Mouse (Mus musculus) embryonic facial prominence, embryonic 12.5 days (tissue): Measurements from ENCODE around the gene Pex16. TPM values are rescaled to one million over a fixed set of nuclear protein-coding genes. Genes with fewer than 3 reads are reported as not detected.

Source experiments
- ATAC-seq: fragments of 200-750 bp; cut with Nextera tagmentation; 2 replicates; pipeline ENCODE4 v1.8.0; 2017; ENCODE audit not compliant: insufficient number of reproducible peaks, insufficient read depth, low FRiP score, low TSS enrichment
- H3K27ac ChIP-seq: fragments of 300-500 bp; sonication (generic); 2 replicates; pipeline ENCODE4 v1.5.1; 2016; ENCODE audit warnings: mild to moderate bottlenecking
- H3K27me3 ChIP-seq: fragments of 300-500 bp; sonication (generic); 2 replicates; pipeline ENCODE4 v1.6.1; 2016; ENCODE audit warnings: mild to moderate bottlenecking, moderate library complexity
- H3K36me3 ChIP-seq: fragments of 300-500 bp; sonication (generic); 2 replicates; pipeline ENCODE4 v1.6.1; 2016; ENCODE audit warnings: mild to moderate bottlenecking
- H3K4me1 ChIP-seq: fragments of 300-500 bp; sonication (generic); 2 replicates; pipeline ENCODE4 v1.6.1; 2016
- H3K4me2 ChIP-seq: fragments of 300-500 bp; sonication (generic); replicated peaks from 2 replicates; pipeline ENCODE4 v1.6.1; 2016; ENCODE audit warnings: mild to moderate bottlenecking, moderate library complexity
- H3K4me3 ChIP-seq: fragments of 300-500 bp; sonication (generic); 2 replicates; pipeline ENCODE4 v1.5.1; 2016; ENCODE audit warnings: mild to moderate bottlenecking
- H3K9ac ChIP-seq: fragments of 300-500 bp; sonication (generic); 2 replicates; pipeline ENCODE4 v1.6.1; 2016; ENCODE audit warnings: mild to moderate bottlenecking, moderate library complexity
- H3K9me3 ChIP-seq: fragments of 300-500 bp; sonication (generic); 2 replicates; pipeline ENCODE4 v1.6.1; 2016; ENCODE audit warnings: mild to moderate bottlenecking, moderate library complexity
- WGBS: fragments of 180-500 bp; shearing (Covaris S2); methylation state at CpG from one replicate; pipeline ENCODE4 v1.1.7; 2016; 5-methylcytosine and 5-hydroxymethylcytosine counted together
- polyA plus RNA-seq: library from polyadenylated mRNA; unstranded; fragments of >200 nt; fragmentation: Nextera tagmentation; extraction: Ambion mirVana; gene quantifications from 2 replicates; pipeline ENCODE4 v1.2.1, GENCODE M21; 2016

Gene Pex16
- polyA plus RNA-seq, 1 experiment from 2014 or later = 18.4 TPM

DNA sequence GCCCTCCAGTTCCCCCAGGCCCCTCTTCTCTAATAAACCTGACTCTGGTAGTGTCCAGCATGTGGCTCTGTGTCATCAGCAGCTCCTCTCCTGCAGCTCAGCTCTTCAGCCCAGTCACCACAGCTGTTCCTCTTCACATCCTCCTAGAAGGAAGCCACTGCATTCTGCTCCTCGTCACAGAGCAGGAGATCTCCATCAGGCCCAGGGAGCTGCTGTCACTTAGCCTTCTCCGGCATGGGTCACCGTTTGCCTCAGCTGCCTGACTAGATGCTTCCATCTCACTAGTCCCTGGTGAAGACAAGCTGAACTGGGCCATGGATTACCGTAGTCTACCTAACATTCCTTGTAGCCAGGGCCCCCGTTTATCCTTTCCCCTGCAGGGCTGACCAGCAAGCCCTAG lies 6.7 kb downstream of the Pex16 start:
- no peak for ATAC-seq
- 79% methylated on average over 5 of the region's 5 CpGs for WGBS
- no peak overlapping the region for H3K9ac ChIP-seq
- peaks cover 83% of the 10 kb centered on the region for H3K36me3 ChIP-seq
- no peaks in the 10 kb centered on the region for H3K9me3 ChIP-seq
- H3K27me3 ChIP-seq = no peaks in the 10 kb centered on the region
- no peak overlapping the region for H3K4me3 ChIP-seq
- H3K4me1 ChIP-seq = peaks cover 4% of the 10 kb centered on the region
- no peak overlapping the region for H3K27ac ChIP-seq
- H3K4me2 ChIP-seq = no peak overlapping the region

DNA sequence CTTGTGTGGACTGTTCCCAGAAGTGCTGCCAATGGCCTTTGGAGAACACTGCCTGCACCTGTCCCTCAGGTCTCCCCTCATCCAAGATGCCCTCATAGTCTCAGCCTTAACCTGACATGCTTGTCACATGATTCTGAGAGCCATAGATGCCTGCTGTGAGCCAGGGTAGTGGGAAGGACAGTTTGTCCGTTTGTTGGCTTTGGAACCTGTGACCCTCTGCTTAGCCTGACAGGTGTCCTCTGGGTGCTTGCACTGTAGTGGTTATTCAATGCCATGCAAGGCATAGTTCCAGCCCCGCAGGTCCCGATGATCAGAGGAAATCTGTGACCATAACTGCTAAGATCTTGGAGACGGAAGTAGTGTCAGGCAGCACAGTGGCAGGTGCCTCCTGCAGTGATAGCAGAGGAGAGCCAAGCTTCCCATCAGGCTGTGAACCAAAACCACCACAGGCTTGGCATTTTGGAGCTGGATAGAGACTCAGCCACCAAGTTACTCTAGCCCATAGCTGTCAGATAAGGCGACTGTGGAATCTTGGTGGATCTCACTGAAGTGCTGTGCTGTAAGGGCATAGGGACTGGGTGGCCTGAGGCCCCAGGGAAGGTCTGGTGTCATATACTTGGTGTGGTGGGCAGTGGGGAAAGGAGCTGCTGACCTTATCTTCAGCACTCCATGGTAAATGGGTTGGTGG lies 7.6 kb downstream of the Pex16 start, which contains the start of gene 1700029I15Rik:
Gene 1700029I15Rik, plus strand, starts transcription at position 638 of the 688 bp plus-strand sequence.
- Histone ChIP-seq H3K27me3 (no peaks in the 10 kb centered on the region), H3K9ac (no peak within 1 kb of the TSS), H3K9me3 (no peaks in the 10 kb centered on the region), H3K4me3 (no peak within 1 kb of the TSS), H3K4me2 (no peak within 1 kb of the TSS), H3K36me3 (peaks cover 92% of the 10 kb centered on the region), H3K4me1 (no peaks in the 10 kb centered on the region), H3K27ac (no peak within 1 kb of the TSS)
- 83% methylated on average over 5 of the region's 5 CpGs for WGBS
- no peak for ATAC-seq

DNA sequence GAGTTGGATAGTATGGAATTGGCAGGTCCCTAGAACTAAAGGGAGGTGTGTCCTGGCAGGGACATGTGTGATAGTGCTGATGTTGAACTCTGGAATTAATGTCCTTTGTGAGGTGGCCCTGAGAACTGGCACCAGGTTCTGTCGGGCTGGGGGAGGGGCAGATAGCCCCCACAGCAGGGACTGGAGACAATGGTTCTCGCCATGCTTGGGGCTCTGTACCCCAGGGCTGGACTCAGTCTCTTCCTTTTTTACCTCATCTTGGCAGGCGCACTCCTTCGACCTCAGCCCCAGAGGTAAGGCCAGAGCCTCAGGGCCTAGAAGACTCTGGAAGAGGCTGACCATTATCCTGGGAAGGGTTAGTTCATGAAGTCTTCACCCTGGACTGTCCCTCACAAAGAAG lies 8.3 kb downstream of the Pex16 start:
- Histone ChIP-seq H3K27ac (no peak overlapping the region), H3K36me3 (peaks cover 96% of the 10 kb centered on the region), H3K9ac (no peak overlapping the region), H3K9me3 (no peaks in the 10 kb centered on the region), H3K4me2 (no peak overlapping the region), H3K4me3 (no peak overlapping the region), H3K27me3 (no peaks in the 10 kb centered on the region), H3K4me1 (peaks cover 4% of the 10 kb centered on the region)
- no peak for ATAC-seq
- 81% methylated on average over 4 of the region's 4 CpGs for WGBS

DNA sequence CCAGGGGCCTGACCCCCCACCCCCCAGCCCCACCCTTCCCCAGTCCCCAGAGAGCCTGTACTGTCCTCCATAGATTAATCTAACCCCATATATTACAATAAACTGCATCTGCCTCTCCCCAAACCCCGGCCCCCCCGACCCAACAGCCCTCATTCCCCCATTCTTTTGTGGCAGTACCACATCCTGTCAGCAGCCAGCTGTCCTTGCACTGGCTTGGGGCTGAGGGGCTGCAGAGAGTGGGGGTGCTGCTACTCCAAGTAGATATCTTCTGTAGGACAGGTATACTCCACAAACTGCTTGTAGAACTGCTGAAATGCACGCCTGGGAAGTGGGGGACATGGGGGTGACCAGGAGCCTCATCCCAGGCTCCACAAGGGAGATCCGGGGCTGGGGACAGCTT lies 9.6 kb downstream of the Pex16 start:
- WGBS = 72% methylated on average over 4 of the region's 4 CpGs
- H3K4me1 ChIP-seq = peaks cover 13% of the 10 kb centered on the region
- no peak overlapping the region for H3K9ac ChIP-seq
- H3K4me2 ChIP-seq = no peak overlapping the region
- H3K4me3 ChIP-seq = no peak overlapping the region
- H3K36me3 ChIP-seq = peaks cover 82% of the 10 kb centered on the region
- H3K27me3 ChIP-seq = no peaks in the 10 kb centered on the region
- H3K27ac ChIP-seq = no peak overlapping the region
- no peak for ATAC-seq
- no peaks in the 10 kb centered on the region for H3K9me3 ChIP-seq

DNA sequence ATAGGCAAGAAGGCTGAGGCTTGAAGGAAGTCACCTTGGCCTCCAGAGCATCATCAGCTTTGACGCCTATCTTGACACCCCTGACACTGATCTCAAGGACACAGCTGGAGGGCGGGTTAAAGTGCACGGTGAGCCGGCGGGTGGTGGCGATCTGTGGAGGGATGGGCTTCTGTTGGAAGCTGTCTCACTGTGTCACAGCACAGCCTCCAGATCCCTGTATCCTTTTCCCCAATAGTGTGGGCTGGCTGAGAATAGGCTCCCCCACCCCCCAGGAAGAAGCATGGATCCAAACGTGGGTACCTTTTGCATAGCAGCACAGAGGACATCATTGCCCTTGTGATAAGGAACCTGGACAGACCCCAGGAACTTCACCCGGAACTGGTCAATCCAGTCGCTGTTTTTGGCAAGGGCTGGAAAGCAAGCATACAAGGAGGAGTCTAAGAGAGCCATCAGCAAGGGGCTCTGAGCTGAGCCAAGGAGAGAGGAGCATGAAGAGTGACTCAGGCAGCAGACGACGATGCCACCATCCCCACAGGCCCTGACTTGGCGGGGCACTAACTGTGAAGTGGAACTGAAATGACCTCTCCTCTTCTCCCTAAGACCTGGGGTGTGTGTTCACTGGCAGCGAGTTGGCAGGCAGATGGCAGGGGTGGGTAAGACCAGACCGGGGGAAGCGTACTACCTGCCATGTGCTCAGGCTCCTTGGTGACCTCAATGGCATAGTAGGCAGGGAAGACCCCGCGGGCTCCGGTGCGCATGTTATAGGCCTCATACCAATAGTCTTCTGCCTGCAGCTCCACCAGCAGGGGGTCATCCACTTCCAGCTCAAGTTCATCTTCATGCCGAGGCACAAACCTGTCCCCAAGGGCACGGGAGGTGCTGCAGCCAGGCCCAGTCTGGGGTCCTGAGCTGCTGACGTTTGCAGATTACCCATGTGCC lies 10.9 kb downstream of the Pex16 start:
- peaks cover 70% of the 10 kb centered on the region for H3K36me3 ChIP-seq
- WGBS = 80% methylated on average over 22 of the region's 22 CpGs

DNA sequence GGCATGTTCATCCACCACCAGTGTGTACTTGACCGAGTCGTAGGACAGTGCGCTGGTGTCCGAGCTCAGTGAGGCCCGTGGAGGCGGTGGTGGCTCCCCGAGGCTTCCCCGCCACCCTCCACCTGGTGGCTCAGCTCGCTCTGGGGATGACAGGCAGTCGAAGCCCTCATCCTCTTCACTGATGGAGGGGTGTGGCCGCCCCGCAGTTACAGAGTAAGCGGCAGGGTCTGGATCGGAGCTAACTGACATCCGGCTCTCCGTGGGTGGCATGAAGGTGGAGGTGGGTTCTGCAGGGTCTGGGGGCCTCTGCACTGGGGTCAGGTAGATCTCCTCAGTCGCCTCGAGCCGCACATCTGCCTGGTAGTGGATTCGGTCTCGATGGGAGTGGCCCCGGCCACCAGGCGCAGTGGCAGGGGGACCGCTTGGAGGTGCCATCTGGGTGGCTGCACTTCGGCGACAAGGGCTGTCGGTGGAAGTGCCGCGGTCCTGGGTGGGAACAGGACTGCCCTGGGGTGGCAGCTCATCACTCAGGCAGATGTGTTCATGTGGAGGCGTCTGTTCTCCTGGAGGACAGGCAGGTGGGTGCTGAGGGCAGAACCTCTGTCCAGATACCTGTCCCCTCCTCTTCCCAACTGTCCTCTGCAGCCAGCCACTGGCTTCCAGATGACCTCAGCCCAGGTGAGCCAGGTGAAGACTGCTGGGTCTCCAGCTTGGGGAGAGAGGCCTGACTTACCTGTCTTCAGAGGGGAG lies 12.5 kb downstream of the Pex16 start:
- H3K9me3 ChIP-seq = no peaks in the 10 kb centered on the region
- H3K4me1 ChIP-seq = peaks cover 37% of the 10 kb centered on the region
- no peak overlapping the region for H3K4me3 ChIP-seq
- ATAC-seq = no peak
- no peak overlapping the region for H3K27ac ChIP-seq
- H3K9ac ChIP-seq = no peak overlapping the region
- H3K36me3 ChIP-seq = peaks cover 55% of the 10 kb centered on the region
- 91% methylated on average over 30 of the region's 30 CpGs for WGBS
- no peak overlapping the region for H3K4me2 ChIP-seq
- H3K27me3 ChIP-seq = no peaks in the 10 kb centered on the region

More for the DNA sequence above, 10.9 kb downstream of the Pex16 start:
- no peak overlapping the region for H3K4me2 ChIP-seq
- H3K4me1 ChIP-seq = peaks cover 22% of the 10 kb centered on the region
- H3K9ac ChIP-seq = no peak overlapping the region
- H3K27me3 ChIP-seq = no peaks in the 10 kb centered on the region
- no peaks in the 10 kb centered on the region for H3K9me3 ChIP-seq
- no peak for ATAC-seq
- H3K4me3 ChIP-seq = no peak overlapping the region
- H3K27ac ChIP-seq = no peak overlapping the region

DNA sequence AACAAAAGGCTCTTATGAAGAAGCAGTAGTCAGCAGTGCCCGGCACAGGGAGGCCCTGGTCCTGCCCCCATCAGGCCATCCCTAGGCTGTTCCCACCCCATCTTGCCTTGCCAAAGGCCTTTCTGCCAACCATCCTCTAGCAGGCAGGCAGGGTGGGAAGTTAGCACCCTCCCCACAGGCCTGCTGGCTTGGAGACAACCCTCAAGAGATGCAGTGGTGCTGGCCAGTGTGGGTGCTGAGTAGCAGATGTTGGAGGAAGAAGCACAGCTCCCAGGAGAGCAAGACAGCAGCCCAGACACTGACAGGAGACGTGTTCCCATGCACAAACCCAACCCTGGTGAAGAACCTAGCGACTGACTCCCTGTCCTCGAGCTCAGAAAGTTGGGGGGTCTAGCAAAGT lies 13.2 kb downstream of the Pex16 start:
- Histone ChIP-seq H3K27ac (no peak overlapping the region), H3K4me3 (0 out of 2 replicates have a peak overlapping the region, but pooled peaks have one; percentile 71), H3K4me1 (peaks cover 44% of the 10 kb centered on the region), H3K36me3 (peaks cover 49% of the 10 kb centered on the region), H3K27me3 (no peaks in the 10 kb centered on the region), H3K9me3 (no peaks in the 10 kb centered on the region), H3K4me2 (peak overlapping the region; percentile 92), H3K9ac (peak overlapping the region; percentile 70)
- 72% methylated on average over 4 of the region's 4 CpGs for WGBS
- no peak for ATAC-seq

DNA sequence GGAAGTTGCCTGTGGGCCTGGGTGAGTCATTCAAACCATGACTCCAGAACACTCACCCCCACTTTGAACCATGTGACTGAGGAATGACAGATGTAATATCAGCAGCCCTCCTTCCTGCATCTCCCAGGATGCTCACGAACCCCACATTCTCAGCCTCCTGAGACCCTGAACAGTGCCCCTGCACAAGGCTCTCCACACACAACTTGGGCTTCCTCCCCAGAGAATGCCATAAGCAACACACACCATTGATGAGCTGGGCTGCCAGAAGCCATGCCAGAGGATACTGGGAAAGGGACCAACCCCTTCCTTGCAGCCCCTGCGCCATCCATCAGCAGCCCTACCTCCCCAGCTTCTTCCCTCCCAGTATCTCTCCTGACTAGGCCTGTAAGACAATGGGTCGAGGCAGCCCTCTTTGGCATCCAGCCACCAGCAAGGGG lies 13.6 kb downstream of the Pex16 start:
- peak overlapping the region; percentile 92 for H3K4me2 ChIP-seq
- no peak for ATAC-seq
- H3K36me3 ChIP-seq = peaks cover 44% of the 10 kb centered on the region
- H3K27ac ChIP-seq = no peak overlapping the region
- peak overlapping the region; percentile 70 for H3K9ac ChIP-seq
- no peaks in the 10 kb centered on the region for H3K27me3 ChIP-seq
- peak overlapping the region; percentile 71 for H3K4me3 ChIP-seq
- H3K4me1 ChIP-seq = peaks cover 48% of the 10 kb centered on the region
- WGBS = 60% methylated on average over 3 of the region's 3 CpGs
- H3K9me3 ChIP-seq = no peaks in the 10 kb centered on the region

DNA sequence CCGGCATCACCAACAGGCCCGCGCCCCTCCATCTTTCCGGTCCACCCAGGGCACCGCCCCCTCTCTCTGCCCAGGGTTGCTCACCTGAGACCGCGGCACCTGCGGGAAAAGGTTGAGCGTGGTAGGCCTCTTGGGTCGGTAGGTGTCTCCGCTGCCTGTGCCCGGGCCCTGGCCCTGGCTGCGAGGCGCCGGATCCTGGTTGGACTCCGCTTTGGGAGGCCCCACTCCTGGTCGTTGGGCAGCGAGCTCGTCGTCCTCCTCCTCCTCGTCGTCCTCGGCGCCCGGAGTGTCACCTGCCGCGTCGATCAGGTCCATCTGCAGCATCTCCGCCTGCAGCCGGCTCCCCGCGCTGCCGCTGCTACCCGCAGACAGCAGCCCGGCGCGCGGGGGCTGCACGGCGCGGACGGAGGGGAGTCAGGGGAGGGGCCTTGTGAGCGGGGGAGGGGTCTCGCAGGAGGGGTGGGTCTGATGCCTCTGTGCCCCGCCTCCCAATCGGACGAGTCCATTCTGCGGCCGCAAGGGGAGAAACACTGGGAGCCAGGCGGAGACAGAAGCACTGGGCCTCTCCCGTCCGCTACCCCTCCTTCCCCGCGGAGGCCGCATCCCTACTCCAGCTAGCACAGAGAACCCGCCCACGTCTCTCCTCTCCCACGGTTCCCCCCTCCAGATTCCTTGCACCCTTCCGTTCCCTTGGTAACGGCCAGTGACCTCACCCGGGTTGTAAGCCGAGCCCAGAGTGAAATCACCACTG lies 14.6 kb downstream of the Pex16 start:
- Histone ChIP-seq H3K4me2 (peak overlapping the region; percentile 92), H3K4me3 (peak overlapping the region; percentile 71), H3K9ac (peak overlapping the region; percentile 70), H3K27ac (peak overlapping the region; percentile 74), H3K9me3 (no peaks in the 10 kb centered on the region), H3K27me3 (no peaks in the 10 kb centered on the region), H3K36me3 (peaks cover 36% of the 10 kb centered on the region), H3K4me1 (peaks cover 53% of the 10 kb centered on the region)
- ATAC-seq = peak; percentile 93
- WGBS = under 1% methylated on average over 62 of the region's 62 CpGs

DNA sequence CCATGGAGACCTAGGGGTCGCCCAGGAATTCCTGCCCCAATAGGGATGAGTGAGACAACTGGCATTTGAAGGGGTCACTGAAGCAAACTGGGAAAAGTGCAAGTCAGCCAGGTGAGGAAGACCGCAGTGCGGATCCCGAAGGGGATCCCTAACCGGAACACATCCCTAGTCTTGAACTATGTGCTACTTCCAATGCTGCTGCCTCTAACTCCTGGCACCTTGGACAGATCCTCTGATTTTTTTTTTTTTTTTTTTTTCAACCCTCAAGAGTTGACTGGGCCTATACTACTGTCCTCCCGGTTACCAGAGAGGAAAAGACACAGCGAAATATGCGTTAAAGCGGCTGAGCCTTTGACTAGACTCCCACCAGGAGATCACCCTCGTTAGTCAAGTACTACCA lies 15.2 kb downstream of the Pex16 start:
- peaks cover 53% of the 10 kb centered on the region for H3K4me1 ChIP-seq
- H3K9me3 ChIP-seq = no peaks in the 10 kb centered on the region
- 5% methylated on average over 10 of the region's 10 CpGs for WGBS
- H3K4me2 ChIP-seq = peak overlapping the region; percentile 92
- H3K9ac ChIP-seq = peak overlapping the region; percentile 70; the same call in 1 of the 2 replicates
- peaks cover 30% of the 10 kb centered on the region for H3K36me3 ChIP-seq
- no peak for ATAC-seq
- H3K27me3 ChIP-seq = no peaks in the 10 kb centered on the region
- peak overlapping the region; percentile 71 for H3K4me3 ChIP-seq
- peak overlapping the region; percentile 74 for H3K27ac ChIP-seq
